Mouse (Mus musculus): ENCODE results near the gene Fam19a2. TPM values are rescaled to one million over a fixed set of nuclear protein-coding genes. Genes with fewer than 3 reads are reported as not detected.

The Fam19a2 gene
- polyA plus RNA-seq, 1 experiment from 2014 or later, result 27.2 TPM

DNA sequence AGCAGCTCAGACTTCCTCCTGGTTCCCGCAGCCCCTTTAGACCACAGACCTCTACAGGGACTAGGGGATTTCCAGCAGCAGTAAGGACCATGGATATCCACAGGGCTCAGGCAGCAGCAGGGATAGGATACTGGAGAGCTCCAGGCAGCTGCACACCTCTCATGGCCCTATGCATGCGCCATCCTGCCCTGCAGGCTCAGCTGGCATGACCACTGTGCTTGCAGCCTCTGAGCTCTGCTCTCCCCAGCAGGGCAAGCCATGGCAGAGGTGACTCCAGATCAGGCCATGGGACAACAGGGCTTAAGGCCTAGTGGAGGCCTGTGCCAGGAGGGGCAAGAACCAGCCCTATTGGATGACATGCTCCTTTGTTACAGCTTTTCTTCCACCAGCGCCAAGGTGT, 137.4 kb downstream of the Fam19a2 start:
- H3K36me3 ChIP-seq, result no peaks in the 10 kb centered on the region
- H3K4me3 ChIP-seq, result no peak overlapping the region
- no peaks in the 10 kb centered on the region for H3K4me1 ChIP-seq
- no peak overlapping the region for H3K27ac ChIP-seq
- H3K27me3 ChIP-seq (replicated peaks), result no peaks in the 10 kb centered on the region
- no peaks in the 10 kb centered on the region for H3K9me3 ChIP-seq
- WGBS, result 92% methylated on average over 3 of the region's 3 CpGs
- no peak overlapping the region for H3K9ac ChIP-seq
- H3K4me2 ChIP-seq (replicated peaks), result no peak overlapping the region
- no peak for ATAC-seq (ENCODE audit: low FRiP score, low read depth)

DNA sequence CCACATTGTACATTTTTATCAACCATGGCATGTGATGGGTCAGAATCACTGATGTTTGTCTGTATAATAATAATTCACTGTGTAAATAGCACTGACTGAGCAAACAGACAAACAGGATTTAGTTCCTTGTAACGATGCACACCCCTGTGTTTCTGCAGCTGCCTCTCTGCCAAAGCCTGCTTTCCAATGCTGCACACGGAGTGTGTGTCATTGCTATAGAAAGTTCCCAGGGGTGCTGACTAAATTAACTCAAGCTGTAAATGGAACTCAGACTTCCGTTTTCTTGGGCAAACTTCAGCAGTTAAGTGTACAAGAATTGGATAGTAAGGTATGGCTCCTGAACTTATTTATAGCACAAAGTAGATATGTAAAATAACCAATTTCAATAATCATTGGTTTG, 138.7 kb downstream of the Fam19a2 start:
- Histone ChIP-seq H3K27ac (no peak overlapping the region), H3K27me3 (replicated peaks) (no peaks in the 10 kb centered on the region), H3K36me3 (no peaks in the 10 kb centered on the region), H3K9me3 (no peaks in the 10 kb centered on the region), H3K4me1 (no peaks in the 10 kb centered on the region), H3K4me2 (replicated peaks) (no peak overlapping the region), H3K9ac (no peak overlapping the region), H3K4me3 (no peak overlapping the region)
- 61% methylated on average over 3 of the region's 3 CpGs for WGBS
- ATAC-seq (ENCODE audit: low FRiP score, low read depth), result no peak

DNA sequence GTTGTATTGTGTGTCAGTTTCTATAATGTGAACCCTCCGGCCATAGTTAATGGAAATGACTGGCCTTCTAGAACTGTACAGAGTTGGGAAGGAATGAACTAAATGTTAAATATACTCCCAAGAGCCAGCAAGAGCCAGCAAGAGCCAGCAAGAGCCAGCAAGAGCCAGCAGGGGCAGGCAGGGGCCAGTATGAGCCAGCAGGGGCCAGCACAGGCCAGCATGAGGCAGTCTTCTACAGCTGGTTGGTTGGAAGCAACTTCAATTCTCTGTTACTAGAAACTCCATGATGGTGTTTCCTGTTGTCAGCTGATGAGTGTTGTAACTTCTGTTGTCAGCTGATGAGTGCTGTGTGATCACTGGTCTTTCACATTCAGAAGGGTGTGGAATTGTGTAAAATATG, 151.2 kb downstream of the Fam19a2 start:
- Histone ChIP-seq H3K27me3 (replicated peaks) (no peaks in the 10 kb centered on the region), H3K4me2 (replicated peaks) (no peak overlapping the region), H3K9ac (no peak overlapping the region), H3K4me3 (no peak overlapping the region), H3K4me1 (peaks cover 6% of the 10 kb centered on the region; the same call in 1 of the 2 replicates), H3K36me3 (no peaks in the 10 kb centered on the region), H3K27ac (no peak overlapping the region), H3K9me3 (no peaks in the 10 kb centered on the region)
- WGBS, result 95% methylated on average over 1 of the region's 1 CpGs
- no peak for ATAC-seq (ENCODE audit: low FRiP score, low read depth)

DNA sequence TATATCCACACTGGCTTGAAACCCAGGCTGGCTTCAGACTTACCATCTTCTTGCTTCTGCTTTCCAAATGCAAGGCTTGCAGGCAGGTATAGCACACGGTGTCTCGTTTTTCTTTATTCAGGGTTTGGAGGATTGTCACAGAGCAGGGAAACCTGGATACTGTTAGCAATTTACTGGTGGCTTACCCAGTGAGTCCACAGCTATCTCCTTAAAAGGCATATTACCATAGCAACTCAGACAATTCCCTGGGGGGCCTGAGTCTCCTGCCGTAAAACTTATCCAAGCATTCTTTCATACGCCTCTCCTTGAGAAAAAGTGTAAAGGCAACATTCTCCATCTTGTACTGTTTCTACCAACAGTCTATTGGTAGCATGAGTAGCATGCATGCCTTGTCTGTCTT, 152.2 kb downstream of the Fam19a2 start:
- Histone ChIP-seq H3K4me2 (replicated peaks) (no peak overlapping the region), H3K9me3 (no peaks in the 10 kb centered on the region), H3K36me3 (no peaks in the 10 kb centered on the region), H3K9ac (no peak overlapping the region), H3K27ac (no peak overlapping the region), H3K4me3 (no peak overlapping the region), H3K4me1 (peaks cover 6% of the 10 kb centered on the region; the same call in 1 of the 2 replicates), H3K27me3 (replicated peaks) (no peaks in the 10 kb centered on the region)
- WGBS, result 47% methylated on average over 4 of the region's 4 CpGs
- 0 out of 2 replicates have a peak, but pooled peaks have one; percentile 29 for ATAC-seq (ENCODE audit: low FRiP score, low read depth)

DNA sequence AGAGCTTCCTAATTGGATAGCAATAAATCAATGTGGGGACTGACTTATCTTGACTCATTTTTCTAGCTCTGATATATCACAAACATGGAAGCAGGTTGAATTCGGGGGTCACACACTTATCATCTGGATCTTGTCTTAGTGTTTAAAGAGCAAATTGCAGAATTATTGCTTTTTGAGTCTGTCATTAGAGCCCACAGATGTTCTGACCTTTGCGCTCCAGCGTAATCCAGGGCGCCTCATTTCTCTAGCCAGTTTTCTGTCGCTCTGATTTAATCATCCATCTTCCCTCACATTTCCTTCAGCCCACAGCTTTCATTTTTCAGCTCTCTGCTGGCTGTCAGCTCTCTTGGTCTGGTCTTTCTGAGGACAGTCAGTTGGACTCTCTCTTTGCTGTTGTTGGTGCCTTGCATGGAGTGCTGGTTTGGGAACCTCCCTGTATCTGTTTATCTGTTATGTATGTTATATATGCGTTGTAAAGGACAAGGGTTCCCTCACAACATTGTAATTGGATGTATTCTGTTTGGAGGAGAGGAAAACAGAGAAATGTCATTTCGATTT, 154.9 kb downstream of the Fam19a2 start:
- H3K36me3 ChIP-seq, result no peaks in the 10 kb centered on the region
- H3K27me3 ChIP-seq (replicated peaks), result no peaks in the 10 kb centered on the region
- H3K9ac ChIP-seq, result no peak overlapping the region
- no peak overlapping the region for H3K27ac ChIP-seq
- WGBS, result 68% methylated on average over 7 of the region's 7 CpGs
- no peak overlapping the region for H3K4me2 ChIP-seq (replicated peaks)
- peaks cover 6% of the 10 kb centered on the region; the same call in 1 of the 2 replicates for H3K4me1 ChIP-seq
- no peaks in the 10 kb centered on the region for H3K9me3 ChIP-seq
- no peak for ATAC-seq (ENCODE audit: low FRiP score, low read depth)
- no peak overlapping the region for H3K4me3 ChIP-seq

DNA sequence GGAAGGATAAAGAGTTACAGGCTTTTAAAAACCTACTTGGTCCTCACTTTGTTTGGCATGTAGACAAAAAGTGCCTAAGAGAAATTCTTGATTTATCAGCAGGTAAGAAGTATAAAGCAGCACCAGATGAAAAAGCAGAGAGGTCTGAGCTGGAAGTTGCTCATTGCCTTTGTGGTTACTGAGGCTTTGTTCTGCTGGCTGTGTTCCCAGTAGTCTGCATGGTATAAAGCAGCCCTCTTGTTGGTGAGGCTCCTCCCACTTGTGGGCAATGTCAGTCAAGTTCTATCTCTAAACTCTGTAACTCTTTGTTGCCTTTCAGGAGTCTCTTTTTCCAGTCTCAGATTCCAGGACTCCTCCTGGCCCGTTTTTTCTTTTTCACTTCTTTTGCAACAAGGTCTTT, 156.5 kb downstream of the Fam19a2 start:
- Histone ChIP-seq H3K36me3 (no peaks in the 10 kb centered on the region), H3K4me1 (peaks cover 6% of the 10 kb centered on the region; the same call in 1 of the 2 replicates), H3K27me3 (replicated peaks) (no peaks in the 10 kb centered on the region), H3K9me3 (no peaks in the 10 kb centered on the region), H3K9ac (no peak overlapping the region), H3K4me2 (replicated peaks) (no peak overlapping the region), H3K4me3 (no peak overlapping the region), H3K27ac (no peak overlapping the region)
- no peak for ATAC-seq (ENCODE audit: low FRiP score, low read depth)
- WGBS, result 84% methylated on average over 1 of the region's 1 CpGs

DNA sequence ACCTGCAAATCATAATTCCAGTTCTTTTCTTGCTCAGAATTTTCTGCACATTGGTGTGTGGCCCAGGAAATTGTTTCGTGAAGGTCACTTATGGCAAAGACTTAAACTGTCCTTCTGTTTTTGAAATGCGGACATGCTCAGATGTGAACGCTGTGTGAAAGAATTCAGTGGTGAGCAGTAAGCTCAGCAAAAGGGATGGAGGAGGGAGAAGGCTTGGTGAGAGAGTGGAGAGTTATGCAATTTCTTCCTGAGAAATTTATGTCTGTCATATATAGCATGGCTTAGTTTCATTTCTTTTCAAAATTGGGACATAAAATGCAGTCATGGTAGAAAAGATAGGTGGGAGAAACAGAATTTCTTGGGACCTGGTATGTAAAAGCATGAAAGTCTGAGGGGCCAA, 160.7 kb downstream of the Fam19a2 start:
- Histone ChIP-seq H3K36me3 (no peaks in the 10 kb centered on the region), H3K4me3 (no peak overlapping the region), H3K27me3 (replicated peaks) (no peaks in the 10 kb centered on the region), H3K9me3 (no peaks in the 10 kb centered on the region), H3K27ac (no peak overlapping the region), H3K4me2 (replicated peaks) (no peak overlapping the region), H3K9ac (no peak overlapping the region), H3K4me1 (no peaks in the 10 kb centered on the region)
- WGBS, result 92% methylated on average over 3 of the region's 3 CpGs
- no peak for ATAC-seq (ENCODE audit: low FRiP score, low read depth)

DNA sequence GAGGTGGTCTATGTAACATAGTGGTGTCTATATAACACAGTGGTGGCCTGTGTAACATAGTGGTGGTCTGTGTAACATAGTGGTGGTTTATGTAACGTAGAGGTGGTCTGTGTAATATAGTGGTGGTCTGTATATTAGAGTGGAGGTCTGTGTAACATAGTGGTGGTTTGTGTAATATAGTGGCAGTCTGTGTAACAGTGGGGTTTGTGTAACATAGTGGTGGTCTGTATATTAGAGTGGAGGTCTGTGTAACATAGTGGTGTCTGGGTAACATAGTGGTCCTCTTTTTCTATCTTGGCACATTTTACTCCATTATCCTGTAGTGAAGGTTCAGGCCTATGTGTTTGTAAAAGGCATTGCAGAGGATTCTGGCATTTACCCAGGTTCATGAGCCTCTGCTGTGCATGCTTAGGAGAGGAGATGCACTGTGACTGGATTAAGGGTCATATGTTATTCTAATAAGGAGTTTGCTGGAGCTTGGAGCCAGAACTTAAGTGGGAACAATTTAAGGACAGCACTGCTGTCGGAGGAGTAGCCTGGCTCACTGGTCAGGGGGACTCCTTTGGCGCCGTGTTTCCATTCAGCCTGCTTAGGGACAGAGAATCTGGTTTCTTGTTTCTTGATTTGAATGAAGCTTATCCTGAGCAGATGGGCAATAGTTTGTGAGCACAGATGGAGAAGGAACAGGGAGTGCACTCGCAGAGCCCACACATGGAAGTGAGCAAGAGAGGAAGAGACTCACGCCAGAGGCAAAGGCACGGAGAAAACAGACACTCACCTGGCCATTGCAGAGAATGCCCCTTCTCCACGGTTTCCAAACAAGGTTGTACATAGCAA, 162.9 kb downstream of the Fam19a2 start:
- Histone ChIP-seq H3K4me2 (replicated peaks) (no peak overlapping the region), H3K27me3 (replicated peaks) (no peaks in the 10 kb centered on the region), H3K9me3 (no peaks in the 10 kb centered on the region), H3K4me3 (no peak overlapping the region), H3K36me3 (no peaks in the 10 kb centered on the region), H3K4me1 (no peaks in the 10 kb centered on the region), H3K27ac (no peak overlapping the region), H3K9ac (no peak overlapping the region)
- ATAC-seq (ENCODE audit: low FRiP score, low read depth), result no peak
- WGBS, result 81% methylated on average over 8 of the region's 8 CpGs

DNA sequence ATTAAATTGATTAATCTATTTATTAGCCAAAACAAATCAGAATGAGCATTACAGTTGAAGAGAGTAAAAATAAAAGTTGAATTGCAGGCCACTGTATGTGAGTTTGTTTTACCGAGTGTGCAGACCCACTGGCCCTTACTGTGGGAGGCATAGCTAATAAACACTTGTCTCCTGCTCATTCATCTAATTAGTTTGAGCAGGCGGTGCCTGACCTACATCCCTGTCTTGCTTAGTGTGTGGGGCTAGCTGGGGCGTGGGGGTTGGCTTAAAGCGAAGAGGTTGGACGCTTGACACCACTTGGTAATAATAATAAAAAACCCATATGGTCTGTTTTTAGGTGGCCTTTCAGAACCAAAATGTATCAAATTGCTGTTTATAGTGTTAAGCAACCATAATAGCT, 167.8 kb downstream of the Fam19a2 start:
- H3K9ac ChIP-seq, result no peak overlapping the region
- H3K27ac ChIP-seq, result no peak overlapping the region
- ATAC-seq (ENCODE audit: low FRiP score, low read depth), result no peak
- WGBS, result 68% methylated on average over 5 of the region's 5 CpGs
- H3K36me3 ChIP-seq, result no peaks in the 10 kb centered on the region
- no peak overlapping the region for H3K4me3 ChIP-seq
- no peaks in the 10 kb centered on the region for H3K9me3 ChIP-seq
- H3K4me2 ChIP-seq (replicated peaks), result no peak overlapping the region
- no peaks in the 10 kb centered on the region for H3K4me1 ChIP-seq
- no peaks in the 10 kb centered on the region for H3K27me3 ChIP-seq (replicated peaks)

DNA sequence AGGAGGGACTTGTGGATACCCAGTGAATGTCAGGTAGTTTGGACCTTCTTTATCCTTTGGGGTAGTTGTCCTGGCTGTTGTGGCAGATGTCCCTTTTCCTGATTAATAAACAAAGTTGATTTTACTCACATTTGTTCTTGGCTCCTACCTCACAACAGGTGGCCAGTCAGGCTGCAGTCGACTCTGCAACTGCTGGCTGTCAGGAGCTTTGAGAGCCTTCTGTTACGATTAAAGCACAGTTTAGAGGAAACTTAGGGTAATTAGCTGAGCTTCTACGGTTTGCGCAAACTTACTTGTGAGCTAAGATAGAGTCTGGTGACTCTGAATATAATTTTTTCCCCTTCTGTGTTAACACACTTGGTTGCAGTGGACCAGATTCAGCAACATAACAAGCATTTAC, 173.8 kb downstream of the Fam19a2 start:
- Histone ChIP-seq H3K4me2 (replicated peaks) (no peak overlapping the region), H3K9me3 (no peaks in the 10 kb centered on the region), H3K36me3 (no peaks in the 10 kb centered on the region), H3K27me3 (replicated peaks) (no peaks in the 10 kb centered on the region), H3K4me1 (no peaks in the 10 kb centered on the region), H3K9ac (no peak overlapping the region), H3K27ac (no peak overlapping the region), H3K4me3 (no peak overlapping the region)
- 78% methylated on average over 4 of the region's 4 CpGs for WGBS
- ATAC-seq (ENCODE audit: low FRiP score, low read depth), result no peak

DNA sequence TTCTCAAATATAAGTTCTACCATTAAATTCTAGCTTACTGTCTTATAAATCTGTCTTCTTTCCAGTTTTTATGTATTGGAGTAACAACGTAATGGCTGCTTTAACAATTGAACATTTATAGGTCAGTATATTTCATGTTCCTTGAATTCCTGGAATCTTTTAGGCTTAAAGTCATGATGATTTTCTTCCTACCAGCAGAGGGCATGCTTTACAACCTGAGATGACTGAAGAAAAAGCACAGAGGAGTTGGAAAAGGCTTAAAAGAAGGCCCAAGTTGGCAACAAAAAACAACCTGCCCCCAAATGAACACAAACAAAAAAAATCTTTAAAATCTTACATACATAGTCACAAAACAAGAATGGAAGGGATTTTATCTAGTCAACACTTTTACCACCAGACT, 193.0 kb downstream of the Fam19a2 start:
- H3K9ac ChIP-seq, result no peak overlapping the region
- H3K4me1 ChIP-seq, result no peaks in the 10 kb centered on the region
- no peaks in the 10 kb centered on the region for H3K36me3 ChIP-seq
- H3K27ac ChIP-seq, result no peak overlapping the region
- no peak for ATAC-seq (ENCODE audit: low FRiP score, low read depth)
- 76% methylated on average over 1 of the region's 1 CpGs for WGBS
- no peaks in the 10 kb centered on the region for H3K27me3 ChIP-seq (replicated peaks)
- no peak overlapping the region for H3K4me2 ChIP-seq (replicated peaks)
- no peak overlapping the region for H3K4me3 ChIP-seq
- no peaks in the 10 kb centered on the region for H3K9me3 ChIP-seq

DNA sequence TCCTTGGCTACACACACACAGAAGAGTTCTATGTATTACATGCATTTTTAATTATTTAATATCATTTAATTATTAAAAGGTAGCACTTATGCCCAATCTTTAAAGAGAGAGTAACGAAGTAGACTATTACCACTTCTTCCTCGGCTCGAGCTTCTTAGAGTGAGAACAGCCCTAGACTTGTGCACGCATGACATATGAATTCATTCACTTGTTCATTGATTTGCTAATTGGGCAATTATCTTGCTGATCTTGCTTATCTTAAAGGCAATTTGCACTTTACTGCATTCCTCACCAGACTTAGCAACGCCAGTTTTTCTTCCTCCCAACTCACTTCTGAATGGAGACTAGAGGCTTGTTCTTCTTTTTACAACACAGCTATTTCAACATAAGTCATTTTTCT, 196.7 kb downstream of the Fam19a2 start:
- no peak overlapping the region for H3K9ac ChIP-seq
- no peaks in the 10 kb centered on the region for H3K4me1 ChIP-seq
- H3K27me3 ChIP-seq (replicated peaks), result no peaks in the 10 kb centered on the region
- no peak overlapping the region for H3K4me3 ChIP-seq
- H3K4me2 ChIP-seq (replicated peaks), result no peak overlapping the region
- whole genome bisulfite sequencing, result 66% methylated on average over 5 of the region's 5 CpGs
- H3K36me3 ChIP-seq, result no peaks in the 10 kb centered on the region
- H3K9me3 ChIP-seq, result no peaks in the 10 kb centered on the region
- H3K27ac ChIP-seq, result no peak overlapping the region
- ATAC-seq (ENCODE audit: low FRiP score, low read depth), result no peak

DNA sequence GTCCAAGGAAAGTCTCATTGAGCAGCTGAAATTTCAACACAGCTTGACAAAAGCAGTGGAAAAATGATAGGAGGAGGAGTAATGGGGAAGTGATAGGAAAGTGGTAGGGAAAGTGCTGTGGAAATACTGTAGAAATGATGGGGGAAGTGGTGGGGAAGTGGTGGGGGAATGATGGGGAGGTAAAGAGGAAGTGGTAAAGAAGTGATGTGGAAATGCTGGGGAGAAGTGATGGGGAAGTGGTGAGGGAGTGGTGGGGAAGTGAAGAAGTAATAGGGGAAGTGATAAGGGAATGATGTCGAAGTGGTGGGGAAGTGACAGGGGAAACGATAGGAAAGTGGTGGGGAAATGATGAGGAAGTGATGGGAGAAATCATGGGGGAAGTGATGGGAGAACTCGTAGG, 198.5 kb downstream of the Fam19a2 start:
- Histone ChIP-seq H3K4me2 (replicated peaks) (no peak overlapping the region), H3K9ac (no peak overlapping the region), H3K27me3 (replicated peaks) (no peaks in the 10 kb centered on the region), H3K36me3 (no peaks in the 10 kb centered on the region), H3K9me3 (no peaks in the 10 kb centered on the region), H3K4me1 (no peaks in the 10 kb centered on the region), H3K27ac (no peak overlapping the region), H3K4me3 (no peak overlapping the region)
- WGBS, result 94% methylated on average over 3 of the region's 3 CpGs
- no peak for ATAC-seq (ENCODE audit: low FRiP score, low read depth)

Data from neural tube, embryonic 12.5 days (tissue).